14 mouse cellular contexts compared by ENCODE assay signal in the genomic region with DNA sequence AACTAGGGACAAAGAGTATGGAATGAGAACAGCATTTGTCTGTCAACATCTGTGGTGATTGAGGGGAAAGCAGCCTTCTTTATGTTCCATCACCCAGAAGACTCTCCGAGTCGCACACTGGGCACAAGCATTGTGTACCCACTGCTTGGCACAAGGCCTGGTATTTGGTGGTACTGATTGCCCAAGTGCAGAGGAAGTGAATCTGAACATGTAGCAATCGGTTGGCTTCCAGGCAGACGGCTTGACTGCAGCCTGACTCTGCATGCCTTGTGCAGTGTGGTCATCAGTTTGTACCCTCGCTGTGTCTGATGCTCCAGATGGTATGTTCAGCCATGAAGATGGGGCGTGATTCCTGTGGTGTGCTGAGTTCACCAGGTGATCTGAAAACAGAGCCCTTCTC. TPM values are rescaled to one million over a fixed set of nuclear protein-coding genes. Genes with fewer than 3 reads are reported as not detected.
DNase-seq lines count a peak whose midpoint lies in the region; ATAC-seq and TF ChIP-seq lines count a peak whose summit lies in the region.
"Had no signal": no experiment of that assay in that cellular context is flagged by ENCODE, and none has a peak within 500 bp of the region (broad histone marks: within the 10 kb centered on the region; RNA-seq: fewer than 3 reads in every experiment).

No protein-coding gene starts in this region.

- H3K36me3 ChIP-seq in intestine, embryonic 15.5 days, result no peaks in the 10 kb centered on the region
- H3K36me3 ChIP-seq: embryonic facial prominence, embryonic 12.5 days; hindbrain, embryonic 15.5 days; limb, embryonic 15.5 days; midbrain, embryonic 13.5 days had no signal

- no peaks in the 10 kb centered on the region for H3K4me1 ChIP-seq in intestine, embryonic 15.5 days (replicated peaks)
- H3K4me1 ChIP-seq: embryonic facial prominence, embryonic 12.5 days; limb, embryonic 15.5 days had no signal

- H3K9ac ChIP-seq in intestine, embryonic 15.5 days, result no peak overlapping the region
- H3K9ac ChIP-seq: embryonic facial prominence, embryonic 12.5 days; hindbrain, embryonic 15.5 days; limb, embryonic 15.5 days; midbrain, embryonic 13.5 days had no signal

- no peaks in the 10 kb centered on the region for H3K27me3 ChIP-seq in intestine, embryonic 15.5 days (replicated peaks)
- H3K27me3 ChIP-seq: embryonic facial prominence, embryonic 12.5 days; hindbrain, embryonic 15.5 days; limb, embryonic 15.5 days; midbrain, embryonic 13.5 days had no signal

- no peak overlapping the region for H3K4me3 ChIP-seq in gastrocnemius, adult 2 months
- no peak overlapping the region for H3K4me3 ChIP-seq in intestine, embryonic 15.5 days (replicated peaks)
- H3K4me3 ChIP-seq: embryonic facial prominence, embryonic 12.5 days; hindbrain, embryonic 15.5 days; limb, embryonic 15.5 days; midbrain, embryonic 13.5 days had no signal

- intact Hi-C loops in gastrocnemius, adult 2 months (cut with DNase I), result no loop called here
- intact Hi-C loops in heart, postnatal 36 days (cut with DNase I), result no loop called here

- peak; percentile 28 for DNase-seq in gastrocnemius, adult 2 months
- DNase-seq in gastrocnemius, postnatal 4 days (ENCODE audit: low spot score in 2 of 2), result no peak
- peak; percentile 5 for DNase-seq in urinary bladder, postnatal 14 days (ENCODE audit: low spot score)
- DNase-seq in urinary bladder, postnatal 4 days (ENCODE audit: low spot score in 2 of 2), result no peak
- peak; percentile 10 to 11 for DNase-seq in heart, postnatal 36 days
- DNase-seq in skeletal muscle tissue, adult 2 months (ENCODE audit: low read depth, low spot score), result peak; percentile 40
- no peak for DNase-seq in kidney, postnatal 36 days
- DNase-seq: cerebellum, adult 2 months; kidney, postnatal 14 days had no signal

- no peaks in the 10 kb centered on the region for H3K9me3 ChIP-seq in intestine, embryonic 15.5 days
- H3K9me3 ChIP-seq: embryonic facial prominence, embryonic 12.5 days; hindbrain, embryonic 15.5 days; limb, embryonic 15.5 days; midbrain, embryonic 13.5 days had no signal

- WGBS in intestine, embryonic 15.5 days, result 89% methylated on average over 6 of the region's 6 CpGs

- H3K4me2 ChIP-seq in intestine, embryonic 15.5 days (replicated peaks), result no peak overlapping the region
- H3K4me2 ChIP-seq: embryonic facial prominence, embryonic 12.5 days; hindbrain, embryonic 15.5 days; limb, embryonic 15.5 days; midbrain, embryonic 13.5 days had no signal

- ATAC-seq in intestine, embryonic 15.5 days, result no peak
- ATAC-seq: midbrain, embryonic 13.5 days had no signal

- no peak overlapping the region for H3K27ac ChIP-seq in gastrocnemius, adult 2 months
- no peak overlapping the region for H3K27ac ChIP-seq in intestine, embryonic 15.5 days
- H3K27ac ChIP-seq: embryonic facial prominence, embryonic 12.5 days; hindbrain, embryonic 15.5 days; limb, embryonic 15.5 days; midbrain, embryonic 13.5 days had no signal

- no peak for TF ChIP-seq CTCF in gastrocnemius, adult 2 months (IDR thresholded peaks at IDR 0.05)

RNA-seq across cellular contexts. Expression of a gene that starts 39.8 kb away (rescaled TPM):
- total RNA-seq in gastrocnemius, adult 2 months (2021), result 1 to 10 TPM; 5.1 to 6.1 TPM
- 10 to 100 TPM; 18.6 to 20.0 TPM for total RNA-seq in gastrocnemius, postnatal 4 days (2021)
- 1 to 10 TPM; 7.6 to 9.3 TPM for total RNA-seq in heart, postnatal 36 days (2021)
- polyA plus RNA-seq in intestine, embryonic 15.5 days (2015; fragmentation: Nextera tagmentation; extraction: Ambion mirVana), result 41.5 and 41.7 TPM in 2 replicates

Comparison
In these comparisons a context has a peak if more than half of its experiments do, and no peak if none do; other contexts are left out.
1. DNase-seq: peak in gastrocnemius, adult 2 months (single experiment), urinary bladder, postnatal 14 days (single experiment), heart, postnatal 36 days (2 of 2) and skeletal muscle tissue, adult 2 months (single experiment); none in gastrocnemius, postnatal 4 days (0 of 2), urinary bladder, postnatal 4 days (0 of 2) and kidney, postnatal 36 days (0 of 2).